Mouse (Mus musculus): ENCODE measurements around the gene Serpina10. TPM values are rescaled to one million over a fixed set of nuclear protein-coding genes. Genes with fewer than 3 reads are reported as not detected.

Serpina10 gene
- polyA plus RNA-seq, 1 experiment: not detected

DNA sequence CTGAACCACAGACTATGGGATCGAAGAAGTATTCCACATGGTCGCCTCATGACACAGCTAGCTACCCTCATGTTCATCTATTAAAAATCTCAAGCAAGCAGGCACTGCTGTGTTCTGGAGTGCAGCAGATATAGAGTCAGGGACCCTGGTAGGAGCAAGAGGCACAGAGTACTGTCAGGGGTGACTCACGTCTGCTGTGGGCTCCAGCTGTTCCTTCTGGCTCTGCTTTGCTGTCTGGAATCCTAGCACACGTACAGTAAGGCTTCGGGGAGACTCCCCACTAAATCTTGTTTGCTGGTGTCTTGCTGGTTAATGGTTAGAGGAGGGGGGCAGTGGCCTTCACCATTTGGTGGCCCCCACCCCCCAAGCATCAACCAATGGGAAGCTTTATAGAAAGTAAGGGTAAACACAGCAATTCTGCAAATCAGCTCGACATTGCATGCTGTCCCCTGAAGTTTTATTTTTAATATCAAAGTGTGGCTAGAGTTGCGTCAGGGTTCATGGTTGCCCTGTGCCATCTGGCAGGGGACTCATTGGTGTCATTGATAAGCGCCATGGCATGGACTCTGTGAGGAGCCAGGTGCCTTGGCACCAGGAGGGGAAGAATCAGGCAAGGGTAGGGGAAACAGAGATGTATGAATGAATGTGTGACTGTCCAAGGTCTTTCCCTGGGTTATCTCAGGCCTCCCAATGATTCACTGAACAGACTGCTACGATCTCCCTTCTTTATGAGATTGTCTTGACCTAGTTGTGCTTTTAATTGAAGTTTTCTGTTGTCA is 25.8 kb upstream of the Serpina10 start, which contains the start of gene Serpina6:
TSS of gene Serpina6 (minus strand) at position 365 of the 779 bp plus-strand sequence.
- Histone ChIP-seq H3K79me2 (ENCODE audit: control insufficient read depth, insufficient read depth) (no peaks in the 10 kb centered on the region), H3K27me3 (ENCODE audit: control insufficient read depth, insufficient read depth, insufficient read length) (no peaks in the 10 kb centered on the region), H3K36me3 (ENCODE audit: control insufficient read depth, insufficient read depth) (no peaks in the 10 kb centered on the region), H3K4me3 (ENCODE audit: insufficient read depth, poor library complexity, severe bottlenecking) (no peak within 1 kb of the TSS), H3ac (ENCODE audit: control insufficient read depth, insufficient read length, low read depth) (no peak within 1 kb of the TSS), H3K79me3 (ENCODE audit: low read depth) (no peaks in the 10 kb centered on the region)
- TF ChIP-seq MYOD1 (IDR thresholded peaks at IDR 0.05; ENCODE audit: control insufficient read depth, insufficient read length, low read depth) (peak; percentile 81), CEBPB (IDR thresholded peaks at IDR 0.05; ENCODE audit: low read depth) (no peak)

DNA sequence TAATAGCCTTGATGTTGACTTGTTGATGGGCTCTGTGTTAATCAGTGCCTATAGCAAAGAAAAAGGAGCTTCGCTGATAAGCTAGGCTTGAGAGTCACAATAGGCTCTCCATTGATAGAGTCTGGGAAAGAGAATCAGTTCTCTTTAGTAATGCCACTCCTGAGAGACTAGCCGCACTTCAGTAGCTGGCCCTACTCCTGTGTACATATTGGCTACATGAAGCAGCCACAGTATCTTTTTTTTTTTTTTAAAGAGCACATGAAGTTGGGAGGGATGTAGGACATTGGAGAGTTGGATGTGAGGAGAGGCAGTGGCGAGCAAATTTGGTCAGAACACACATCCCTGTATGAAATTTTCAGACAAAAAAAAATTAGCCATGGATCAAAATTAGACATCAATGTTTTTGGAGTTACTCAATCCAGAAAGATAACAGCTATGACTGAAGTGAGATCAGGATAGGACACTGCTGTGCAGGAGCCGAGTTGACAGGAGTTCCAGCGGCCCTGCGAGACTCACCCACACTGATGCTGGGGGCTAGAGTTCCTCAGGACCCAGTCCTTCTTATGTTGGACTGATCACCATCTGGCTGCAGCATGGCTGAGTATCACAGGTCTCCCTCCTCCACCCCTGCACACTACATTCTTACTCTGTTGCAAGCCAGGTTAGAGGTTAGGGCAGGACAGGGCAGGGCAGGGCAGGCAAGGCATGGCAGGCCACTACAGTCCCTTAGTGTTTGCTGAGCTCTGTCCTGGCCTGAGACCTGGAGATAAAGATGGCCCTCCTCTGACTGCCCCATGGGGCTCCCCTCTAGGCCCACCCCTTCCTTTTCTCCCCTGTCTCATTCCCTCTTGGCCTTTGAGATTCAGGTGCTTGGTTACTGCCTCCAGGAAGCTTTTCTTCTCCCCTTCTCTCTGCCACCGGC is 24.1 kb upstream of the Serpina10 start:
- no peaks in the 10 kb centered on the region for H3K36me3 ChIP-seq (ENCODE audit: control insufficient read depth, insufficient read depth)
- TF ChIP-seq MYOG (IDR thresholded peaks at IDR 0.05; ENCODE audit: control insufficient read depth, extremely low read depth, insufficient read length) (no peak), USF1 (IDR thresholded peaks at IDR 0.05; ENCODE audit: low read depth) (no peak), FOSL1 (IDR thresholded peaks at IDR 0.05; ENCODE audit: insufficient read depth, low read length, poor library complexity, severe bottlenecking) (no peak), CTCF (IDR thresholded peaks at IDR 0.05; ENCODE audit: control insufficient read depth, insufficient read depth, insufficient read length) (no peak), CEBPB (IDR thresholded peaks at IDR 0.05; ENCODE audit: low read depth) (no peak), MAX (IDR thresholded peaks at IDR 0.05) (no peak), MYOD1 (IDR thresholded peaks at IDR 0.05; ENCODE audit: control insufficient read depth, insufficient read length, low read depth) (no peak)
- H3K79me2 ChIP-seq (ENCODE audit: control insufficient read depth, insufficient read depth): no peaks in the 10 kb centered on the region
- H3K27me3 ChIP-seq (ENCODE audit: control insufficient read depth, insufficient read depth, insufficient read length): no peaks in the 10 kb centered on the region
- H3K4me3 ChIP-seq (ENCODE audit: insufficient read depth, poor library complexity, severe bottlenecking): no peak overlapping the region
- H3K79me3 ChIP-seq (ENCODE audit: low read depth): no peaks in the 10 kb centered on the region
- no peak overlapping the region for H3ac ChIP-seq (ENCODE audit: control insufficient read depth, insufficient read length, low read depth)

DNA sequence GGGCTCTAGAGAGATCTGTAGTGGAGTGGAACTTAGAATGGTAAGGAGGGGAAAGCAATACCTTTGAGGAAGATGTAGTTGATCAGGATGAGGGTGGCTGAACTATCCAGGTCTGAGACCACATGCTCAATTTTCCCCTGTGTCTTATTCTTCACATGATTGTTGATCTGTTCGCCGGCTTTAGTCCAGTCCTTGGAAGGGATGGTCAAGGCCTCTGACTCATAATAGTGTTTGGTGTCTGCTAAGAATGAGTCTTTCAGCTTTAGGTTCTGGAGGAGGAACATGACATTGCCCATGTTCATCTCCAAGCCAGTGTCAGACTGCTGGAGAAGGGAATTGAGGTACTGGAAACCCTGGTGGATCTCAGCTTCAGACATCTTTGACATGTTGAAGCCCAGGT is 22.6 kb upstream of the Serpina10 start:
- Histone ChIP-seq H3K4me3 (ENCODE audit: insufficient read depth, poor library complexity, severe bottlenecking) (no peak overlapping the region), H3K27me3 (ENCODE audit: control insufficient read depth, insufficient read depth, insufficient read length) (no peaks in the 10 kb centered on the region), H3ac (ENCODE audit: control insufficient read depth, insufficient read length, low read depth) (no peak overlapping the region), H3K79me2 (ENCODE audit: control insufficient read depth, insufficient read depth) (no peaks in the 10 kb centered on the region), H3K79me3 (ENCODE audit: low read depth) (no peaks in the 10 kb centered on the region), H3K36me3 (ENCODE audit: control insufficient read depth, insufficient read depth) (no peaks in the 10 kb centered on the region)
- TF ChIP-seq MYOD1 (IDR thresholded peaks at IDR 0.05; ENCODE audit: control insufficient read depth, insufficient read length, low read depth): no peak
- no peak for TF ChIP-seq USF1 (IDR thresholded peaks at IDR 0.05; ENCODE audit: low read depth)
- no peak for TF ChIP-seq MAX (IDR thresholded peaks at IDR 0.05)
- TF ChIP-seq FOSL1 (IDR thresholded peaks at IDR 0.05; ENCODE audit: insufficient read depth, low read length, poor library complexity, severe bottlenecking): no peak
- no peak for TF ChIP-seq CEBPB (IDR thresholded peaks at IDR 0.05; ENCODE audit: low read depth)
- TF ChIP-seq MYOG (IDR thresholded peaks at IDR 0.05; ENCODE audit: control insufficient read depth, extremely low read depth, insufficient read length): no peak
- TF ChIP-seq CTCF (IDR thresholded peaks at IDR 0.05; ENCODE audit: control insufficient read depth, insufficient read depth, insufficient read length): no peak

DNA sequence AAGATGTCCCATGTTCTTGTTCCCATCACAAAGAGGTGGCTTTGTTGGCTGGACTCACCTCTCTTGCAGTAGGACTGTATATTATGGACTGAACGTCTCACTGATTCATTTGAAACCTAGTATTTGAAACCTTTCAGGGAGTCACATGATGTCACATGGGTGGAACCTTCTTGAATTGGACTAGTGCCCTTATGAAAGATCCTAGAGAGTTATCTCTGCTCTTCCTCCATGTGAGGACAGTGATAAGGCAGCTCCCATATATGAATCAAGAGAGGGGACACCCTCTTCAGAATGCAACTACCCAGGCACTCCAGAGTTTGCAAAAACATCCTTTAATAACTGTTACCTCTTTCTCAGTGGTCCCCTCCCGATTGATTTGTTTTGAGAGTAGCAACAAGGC is 15.1 kb upstream of the Serpina10 start:
- no peaks in the 10 kb centered on the region for H3K79me2 ChIP-seq (ENCODE audit: control insufficient read depth, insufficient read depth)
- no peaks in the 10 kb centered on the region for H3K79me3 ChIP-seq (ENCODE audit: low read depth)
- H3K27me3 ChIP-seq (ENCODE audit: control insufficient read depth, insufficient read depth, insufficient read length): no peaks in the 10 kb centered on the region
- no peaks in the 10 kb centered on the region for H3K36me3 ChIP-seq (ENCODE audit: control insufficient read depth, insufficient read depth)
- no peak overlapping the region for H3ac ChIP-seq (ENCODE audit: control insufficient read depth, insufficient read length, low read depth)
- H3K4me3 ChIP-seq (ENCODE audit: insufficient read depth, poor library complexity, severe bottlenecking): no peak overlapping the region
- TF ChIP-seq MAX (IDR thresholded peaks at IDR 0.05): no peak
- TF ChIP-seq CEBPB (IDR thresholded peaks at IDR 0.05; ENCODE audit: low read depth): no peak
- TF ChIP-seq CTCF (IDR thresholded peaks at IDR 0.05; ENCODE audit: control insufficient read depth, insufficient read depth, insufficient read length): no peak
- no peak for TF ChIP-seq MYOG (IDR thresholded peaks at IDR 0.05; ENCODE audit: control insufficient read depth, extremely low read depth, insufficient read length)
- no peak for TF ChIP-seq MYOD1 (IDR thresholded peaks at IDR 0.05; ENCODE audit: control insufficient read depth, insufficient read length, low read depth)
- no peak for TF ChIP-seq FOSL1 (IDR thresholded peaks at IDR 0.05; ENCODE audit: insufficient read depth, low read length, poor library complexity, severe bottlenecking)
- TF ChIP-seq USF1 (IDR thresholded peaks at IDR 0.05; ENCODE audit: low read depth): no peak

DNA sequence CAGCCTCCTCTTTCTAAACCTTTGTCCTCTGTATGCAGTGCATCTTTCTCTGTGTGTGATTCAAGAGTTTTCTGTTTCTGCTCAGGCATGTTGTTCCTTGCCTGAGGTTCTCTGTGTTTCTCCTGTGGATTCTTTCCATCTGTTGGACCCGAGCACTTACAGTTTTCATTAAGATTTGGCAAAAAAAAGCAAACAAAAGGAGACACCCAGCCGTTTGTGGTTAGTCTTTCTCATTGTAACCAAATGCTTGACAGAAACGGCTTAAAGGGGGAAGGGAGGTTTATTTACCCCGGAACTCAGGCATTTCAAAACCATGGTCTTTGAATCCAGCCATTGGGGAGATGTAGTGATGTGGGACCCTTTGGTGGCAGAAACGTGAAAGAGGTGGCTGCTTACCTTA is 13.4 kb upstream of the Serpina10 start:
- TF ChIP-seq MAX (IDR thresholded peaks at IDR 0.05) (no peak), FOSL1 (IDR thresholded peaks at IDR 0.05; ENCODE audit: insufficient read depth, low read length, poor library complexity, severe bottlenecking) (no peak), MYOG (IDR thresholded peaks at IDR 0.05; ENCODE audit: control insufficient read depth, extremely low read depth, insufficient read length) (no peak)
- Histone ChIP-seq H3K4me3 (ENCODE audit: insufficient read depth, poor library complexity, severe bottlenecking) (no peak overlapping the region), H3K36me3 (ENCODE audit: control insufficient read depth, insufficient read depth) (no peaks in the 10 kb centered on the region), H3K79me3 (ENCODE audit: low read depth) (no peaks in the 10 kb centered on the region), H3K27me3 (ENCODE audit: control insufficient read depth, insufficient read depth, insufficient read length) (no peaks in the 10 kb centered on the region), H3ac (ENCODE audit: control insufficient read depth, insufficient read length, low read depth) (no peak overlapping the region), H3K79me2 (ENCODE audit: control insufficient read depth, insufficient read depth) (no peaks in the 10 kb centered on the region)

Data from C2C12 (cell line).